Mouse (Mus musculus) G1E (cell line): ENCODE data around the gene Gspt2. TPM values are rescaled to one million over a fixed set of nuclear protein-coding genes. Genes with fewer than 3 reads are reported as not detected.
"Not testable (repeated sequence)": the region's sequence is repeated elsewhere in the genome, so short reads cannot be mapped to it uniquely, and the experiment has no call there.

Source experiments
- ATAC-seq: 2 replicates; pipeline ENCODE4 v1.8.0; 2016; ENCODE audit warnings: mild to moderate bottlenecking; ENCODE audit not compliant: insufficient number of reproducible peaks, poor library complexity, low FRiP score, severe bottlenecking; ENCODE audit errors: extremely low read depth
- DNase-seq: peaks from one replicate; pipeline ENCODE4 v3.0.0; 2012; ENCODE audit warnings: low spot score
- H3K27me3 ChIP-seq: 2 replicates; pipeline ENCODE4 v1.6.1; 2012; ENCODE audit warnings: mild to moderate bottlenecking, low read length, inconsistent platforms; ENCODE audit not compliant: insufficient read depth
- H3K36me3 ChIP-seq: replicated peaks from 2 replicates; pipeline ENCODE3; 2012; ENCODE audit warnings: mild to moderate bottlenecking, inconsistent platforms
- H3K4me1 ChIP-seq: 2 replicates; pipeline ENCODE4 v1.6.1; 2012; ENCODE audit warnings: low read depth, low read length, inconsistent platforms, mixed read lengths; ENCODE audit not compliant: insufficient read depth
- H3K4me3 ChIP-seq: 2 replicates; pipeline ENCODE4 v1.5.1; 2012; ENCODE audit warnings: low read depth, mild to moderate bottlenecking, inconsistent platforms, low read length, moderate library complexity, mixed read lengths
- H3K9me3 ChIP-seq: replicated peaks from 2 replicates; pipeline ENCODE4 v1.6.1; 2012; ENCODE audit warnings: inconsistent platforms
- CTCF ChIP-seq: IDR thresholded peaks from 2 replicates; pipeline ENCODE4 v1.5.1; 2012; ENCODE audit warnings: low read depth, low read length, inconsistent platforms, mixed read lengths
- GATA1 ChIP-seq: IDR thresholded peaks from 2 replicates; pipeline ENCODE4 v1.6.1; 2012; ENCODE audit warnings: borderline replicate concordance, low read length, inconsistent platforms, mixed read lengths
- GATA2 ChIP-seq: IDR thresholded peaks from 2 replicates; pipeline ENCODE4 v1.6.1; 2012; ENCODE audit warnings: low read depth, low read length, inconsistent platforms, borderline replicate concordance
- POLR2AphosphoS5 ChIP-seq: IDR thresholded peaks from 2 replicates; pipeline ENCODE4 v1.6.1; 2012; ENCODE audit warnings: low read depth, low read length, inconsistent platforms; ENCODE audit not compliant: insufficient replicate concordance
- TAL1 ChIP-seq: conservative IDR thresholded peaks from 2 replicates; pipeline ENCODE4 v1.6.1; 2012; ENCODE audit warnings: low read depth, low read length, inconsistent platforms, mixed read lengths
- polyA plus RNA-seq: library from polyadenylated mRNA; stranded (reverse); fragments of >175 nt; gene quantifications from 2 replicates; pipeline ENCODE4 v1.2.3, GENCODE M21; 2012
- total RNA-seq, 2 experiments: library from RNA; stranded (forward) in 1 of 2; stranded (reverse) in 1 of 2; fragments of 200-1000 nt in 1 of 2; fragments of >200 nt in 1 of 2; fragmentation: Nextera tagmentation in 1 of 2; gene quantifications; 2 replicates each; pipeline ENCODE4 v1.2.3; 2014 to 2017

Gspt2 gene
- total and polyA plus RNA-seq, 3 experiments = not detected

GRCm38 (mm10) chrX:94674977-94675376 is 39.1 kb downstream of the Gspt2 start:
- Histone ChIP-seq H3K36me3 (no peaks in the 10 kb centered on the region), H3K9me3 (no peaks in the 10 kb centered on the region), H3K4me1 (no peaks in the 10 kb centered on the region), H3K4me3 (no peak overlapping the region), H3K27me3 (no peaks in the 10 kb centered on the region)
- no peak for TF ChIP-seq CTCF
- no peak for TF ChIP-seq GATA1
- TF ChIP-seq POLR2AphosphoS5 = no peak
- no peak for TF ChIP-seq TAL1
- TF ChIP-seq GATA2 = no peak
- no peak for DNase-seq
- ATAC-seq = no peak

- H3K36me3 ChIP-seq, H3K4me1 ChIP-seq, DNase-seq, H3K9me3 ChIP-seq, H3K27me3 ChIP-seq, ATAC-seq, H3K4me3 ChIP-seq: not testable (repeated sequence)
Measured at GRCm38 (mm10) chrX:94681581-94681980, 45.7 kb downstream of the Gspt2 start.

GRCm38 (mm10) chrX:94689593-94689992 is 53.7 kb downstream of the Gspt2 start:
- ATAC-seq, H3K27me3 ChIP-seq, H3K4me1 ChIP-seq, DNase-seq, H3K9me3 ChIP-seq, H3K4me3 ChIP-seq, H3K36me3 ChIP-seq: not testable (repeated sequence)

Other genes starting within 250 kb of the Gspt2 start
- gene Maged1, start 93.9 kb upstream of the Gspt2 start, total RNA-seq (2014; fragmentation: Nextera tagmentation) = 17.8 and 34.6 TPM in 2 replicates
- 15.9 and 18.1 TPM in 2 replicates for gene Maged1, start 93.9 kb upstream of the Gspt2 start, total RNA-seq (2017)
- 9.6 and 11.0 TPM in 2 replicates for gene Maged1, start 93.9 kb upstream of the Gspt2 start, polyA plus RNA-seq
- 12.6 and 15.8 TPM in 2 replicates for gene Zxdb, start 88.5 kb downstream of the Gspt2 start, total RNA-seq (2014; fragmentation: Nextera tagmentation)
- gene Zxdb, start 88.5 kb downstream of the Gspt2 start, total RNA-seq (2017) = 7.3 and 8.1 TPM in 2 replicates
- 0.76 and 0.81 TPM in 2 replicates for gene Zxdb, start 88.5 kb downstream of the Gspt2 start, polyA plus RNA-seq